ENCODE assay signal across 12 mouse cellular contexts in the genomic region with DNA sequence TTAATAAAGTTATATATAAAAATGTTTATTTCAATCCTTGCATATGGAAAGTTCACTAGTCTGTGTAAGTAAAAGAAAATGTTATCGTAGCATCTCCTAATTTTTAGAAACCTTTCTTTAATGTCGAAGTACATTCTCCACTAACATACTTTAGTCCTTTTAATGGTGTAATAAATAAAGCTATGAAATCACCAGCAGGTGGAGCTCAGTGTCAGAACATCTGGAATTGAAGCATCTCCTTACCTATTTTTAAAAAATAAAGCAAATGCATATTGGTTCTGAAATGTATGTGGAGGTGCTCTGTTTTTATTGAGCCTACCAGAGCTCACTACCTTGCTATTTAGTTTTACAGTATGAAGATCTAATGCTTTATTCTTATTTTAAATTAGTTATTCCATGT.
DNase-seq lines count a peak whose midpoint lies in the region; ATAC-seq and TF ChIP-seq lines count a peak whose summit lies in the region.
"Had no signal": no experiment of that assay in that cellular context is flagged by ENCODE, and none has a peak within 500 bp of the region (broad histone marks: within the 10 kb centered on the region; RNA-seq: fewer than 3 reads in every experiment).

No protein-coding gene starts in this region.

- no peaks in the 10 kb centered on the region for H3K4me1 ChIP-seq in kidney, postnatal 0 days (replicated peaks; ENCODE audit: insufficient read depth, low read length)
- H3K4me1 ChIP-seq: embryonic facial prominence, embryonic 12.5 days; heart, embryonic 13.5 days; limb, embryonic 12.5 days had no signal

- H3K27ac ChIP-seq in kidney, postnatal 0 days, result no peak overlapping the region
- H3K27ac ChIP-seq: embryonic facial prominence, embryonic 12.5 days; heart, embryonic 13.5 days; limb, embryonic 12.5 days had no signal

- peak; percentile 71 for TF ChIP-seq CTCF in kidney, postnatal 0 days (IDR thresholded peaks at IDR 0.05; ENCODE audit: low read depth)

- H3K36me3 ChIP-seq in kidney, postnatal 0 days (ENCODE audit: insufficient read depth, low read length), result no peaks in the 10 kb centered on the region
- H3K36me3 ChIP-seq: embryonic facial prominence, embryonic 12.5 days; heart, embryonic 13.5 days; limb, embryonic 12.5 days had no signal

- DNase-seq in CD4-positive, CD25-positive, alpha-beta regulatory T cell, adult 2 months (ENCODE audit: low read depth, low spot score), result peak; percentile 4
- peak; percentile 49 for DNase-seq in kidney, postnatal 0 days (ENCODE audit: low spot score)
- no peak for DNase-seq in kidney, adult 11 months
- peak; percentile 63 for DNase-seq in 3T3-L1 (ENCODE audit: low read depth, low spot score)
- DNase-seq in c-Kit-positive CD71-positive TER-119-negative erythroid progenitor cells, embryonic 14.5 days (ENCODE audit: low read depth), result peak; percentile 41
- DNase-seq in layer of hippocampus, adult 11-12 months (ENCODE audit: low spot score), result no peak

- H3K4me3 ChIP-seq in kidney, postnatal 0 days (replicated peaks; ENCODE audit: low read depth, low read length), result no peak overlapping the region
- H3K4me3 ChIP-seq: embryonic facial prominence, embryonic 12.5 days; heart, embryonic 13.5 days; limb, embryonic 12.5 days had no signal

- WGBS in kidney, postnatal 0 days, result 72% methylated on average over 2 of the region's 2 CpGs

- no peaks in the 10 kb centered on the region for H3K27me3 ChIP-seq in kidney, postnatal 0 days (ENCODE audit: insufficient read depth, low read length)
- H3K27me3 ChIP-seq: embryonic facial prominence, embryonic 12.5 days; heart, embryonic 13.5 days; limb, embryonic 12.5 days had no signal

- ATAC-seq in CD4-positive, CD25-positive, alpha-beta regulatory T cell, adult 4 months, result no peak
- no peak for ATAC-seq in kidney, postnatal 0 days (replicated peaks; ENCODE audit: low FRiP score, low read depth)
- no peak for ATAC-seq in frontal cortex, adult (ENCODE audit: low TSS enrichment)
- ATAC-seq: midbrain, embryonic 16.5 days had no signal

- no peak overlapping the region for H3K4me2 ChIP-seq in kidney, postnatal 0 days (ENCODE audit: low read length)
- H3K4me2 ChIP-seq: embryonic facial prominence, embryonic 12.5 days; heart, embryonic 13.5 days; limb, embryonic 12.5 days had no signal

- no peaks in the 10 kb centered on the region for H3K9me3 ChIP-seq in kidney, postnatal 0 days (replicated peaks; ENCODE audit: low read length)
- H3K9me3 ChIP-seq: embryonic facial prominence, embryonic 12.5 days; heart, embryonic 13.5 days; limb, embryonic 12.5 days had no signal

- H3K9ac ChIP-seq in kidney, postnatal 0 days (ENCODE audit: low read depth, low read length), result no peak overlapping the region
- H3K9ac ChIP-seq: embryonic facial prominence, embryonic 12.5 days; heart, embryonic 13.5 days; limb, embryonic 12.5 days had no signal

Comparison
In these comparisons a context has a peak if more than half of its experiments do, and no peak if none do; other contexts are left out.
1. DNase-seq: peak in CD4-positive, CD25-positive, alpha-beta regulatory T cell, adult 2 months (single experiment), kidney, postnatal 0 days (single experiment), 3T3-L1 (single experiment) and c-Kit-positive CD71-positive TER-119-negative erythroid progenitor cells, embryonic 14.5 days (single experiment); none in kidney, adult 11 months (single experiment) and layer of hippocampus, adult 11-12 months (single experiment).